Mouse (Mus musculus): ENCODE results near the gene Twf2.

DNA sequence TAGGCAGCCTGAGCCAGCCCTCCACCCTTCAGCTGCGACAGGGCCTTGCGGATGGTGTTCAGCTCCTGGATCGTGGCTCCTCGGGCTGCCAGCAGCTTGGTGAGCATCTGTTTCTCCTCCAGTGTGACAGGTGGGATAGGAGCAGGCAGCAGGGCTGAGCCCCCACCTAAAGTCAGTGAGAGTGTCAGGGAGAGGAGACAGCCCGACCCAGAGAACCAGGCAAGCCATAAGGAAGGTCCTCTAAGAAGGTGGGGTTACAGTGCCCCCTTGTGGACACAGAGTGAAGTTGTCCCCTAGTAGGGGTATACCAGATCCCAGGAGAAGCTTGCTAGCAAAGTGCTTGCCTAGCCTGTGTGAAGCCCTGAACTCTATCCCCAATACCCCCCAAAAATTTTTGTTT, 46.5 kb upstream of the Twf2 start:
- TF ChIP-seq POLR2A (IDR thresholded peaks at IDR 0.05; ENCODE audit: control insufficient read depth, low read depth, low read length) (no peak), CTCF (IDR thresholded peaks at IDR 0.05; ENCODE audit: control insufficient read depth, insufficient read depth, insufficient replicate concordance, low read depth, low read length) (peak; percentile 63; the same call in 1 of the 2 replicates)
